Mouse (Mus musculus) ES-Bruce4 (cell line): Measurements from ENCODE around the gene Prrc2b. TPM values are rescaled to one million over a fixed set of nuclear protein-coding genes. Genes with fewer than 3 reads are reported as not detected.

Experiments used
- H3K27ac ChIP-seq: 2 replicates; pipeline ENCODE4 v1.5.1; 2012; ENCODE audit warnings: low read length, inconsistent platforms; ENCODE audit not compliant: insufficient read depth
- H3K27me3 ChIP-seq: 2 replicates; pipeline ENCODE4 v1.6.1; 2012; ENCODE audit warnings: mild to moderate bottlenecking, low read length, inconsistent platforms; ENCODE audit not compliant: control insufficient read depth, poor library complexity, insufficient read depth, severe bottlenecking
- H3K36me3 ChIP-seq: 2 replicates; pipeline ENCODE4 v1.6.1; 2012; ENCODE audit warnings: inconsistent platforms, mild to moderate bottlenecking, low read length, moderate library complexity; ENCODE audit not compliant: control insufficient read depth, poor library complexity, insufficient read depth, severe bottlenecking
- H3K4me1 ChIP-seq: one replicate; pipeline ENCODE4 v1.8.1; 2011; ENCODE audit warnings: low read length; ENCODE audit not compliant: control insufficient read depth, insufficient read depth
- H3K4me3 ChIP-seq: 2 replicates; pipeline ENCODE4 v1.5.1; 2011; ENCODE audit warnings: low read depth, mild to moderate bottlenecking, low read length
- H3K9ac ChIP-seq: 2 replicates; pipeline ENCODE4 v1.6.1; 2012; ENCODE audit warnings: low read depth, mild to moderate bottlenecking, inconsistent platforms; ENCODE audit not compliant: poor library complexity, severe bottlenecking
- H3K9me3 ChIP-seq: replicated peaks from 2 replicates; pipeline ENCODE4 v1.6.1; 2012; ENCODE audit warnings: mild to moderate bottlenecking, low read length, inconsistent platforms; ENCODE audit not compliant: control insufficient read depth, poor library complexity, insufficient read depth, severe bottlenecking
- CTCF ChIP-seq: IDR thresholded peaks from one replicate; pipeline ENCODE4 v1.8.1; 2011; ENCODE audit warnings: low read depth, low read length
- EP300 ChIP-seq: IDR thresholded peaks from 2 replicates; pipeline ENCODE4 v1.6.1; 2011; ENCODE audit warnings: low read depth, low read length; ENCODE audit not compliant: insufficient read depth
- POLR2A ChIP-seq: IDR thresholded peaks from one replicate; pipeline ENCODE4 v1.8.1; 2011; ENCODE audit warnings: low read length; ENCODE audit not compliant: insufficient read depth
- polyA plus RNA-seq: library from polyadenylated mRNA; stranded (reverse); fragments of >200 nt; gene quantifications from 2 replicates; pipeline ENCODE4 v1.2.4, GENCODE M21; 2011; ENCODE audit warnings: low read depth; ENCODE audit not compliant: missing spikeins, insufficient read depth, insufficient read length

Gene Prrc2b
- polyA plus RNA-seq, 1 experiment = 106 TPM

DNA sequence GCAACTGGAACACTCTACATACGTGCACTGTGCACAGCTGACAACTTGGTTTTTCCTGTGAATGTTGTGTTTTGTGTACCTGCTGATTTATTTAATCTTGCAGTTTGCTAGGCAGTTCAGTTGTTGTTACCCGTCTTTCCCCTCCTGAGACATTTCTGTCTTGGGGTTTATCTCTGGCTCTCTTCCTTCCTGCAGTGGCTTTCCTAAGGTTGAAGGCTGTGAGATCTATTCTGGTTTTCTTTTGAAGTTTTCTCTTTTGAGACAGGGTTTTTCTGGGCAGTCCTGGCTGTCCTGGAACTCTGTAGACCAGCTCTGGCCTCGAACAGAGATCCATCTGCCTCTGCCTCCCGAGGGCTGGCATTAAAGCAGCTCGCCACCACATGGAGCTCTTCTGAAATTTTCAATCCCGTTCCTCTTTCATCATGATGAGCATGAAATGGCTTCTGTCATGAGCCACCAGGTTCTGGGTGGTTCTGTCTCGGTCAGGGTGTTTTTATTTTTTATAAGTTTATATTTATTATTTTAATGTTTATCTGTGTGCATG, 4.2 kb downstream of the Prrc2b start:
- no peak for TF ChIP-seq EP300
- no peak for TF ChIP-seq POLR2A
- TF ChIP-seq CTCF = no peak
- H3K27ac ChIP-seq = no peak overlapping the region
- no peak overlapping the region for H3K4me3 ChIP-seq
- H3K9ac ChIP-seq = 0 out of 2 replicates have a peak overlapping the region, but pooled peaks have one; percentile 100
- H3K9me3 ChIP-seq = no peaks in the 10 kb centered on the region
- no peaks in the 10 kb centered on the region for H3K27me3 ChIP-seq
- H3K36me3 ChIP-seq = no peaks in the 10 kb centered on the region
- peaks cover 9% of the 10 kb centered on the region for H3K4me1 ChIP-seq

DNA sequence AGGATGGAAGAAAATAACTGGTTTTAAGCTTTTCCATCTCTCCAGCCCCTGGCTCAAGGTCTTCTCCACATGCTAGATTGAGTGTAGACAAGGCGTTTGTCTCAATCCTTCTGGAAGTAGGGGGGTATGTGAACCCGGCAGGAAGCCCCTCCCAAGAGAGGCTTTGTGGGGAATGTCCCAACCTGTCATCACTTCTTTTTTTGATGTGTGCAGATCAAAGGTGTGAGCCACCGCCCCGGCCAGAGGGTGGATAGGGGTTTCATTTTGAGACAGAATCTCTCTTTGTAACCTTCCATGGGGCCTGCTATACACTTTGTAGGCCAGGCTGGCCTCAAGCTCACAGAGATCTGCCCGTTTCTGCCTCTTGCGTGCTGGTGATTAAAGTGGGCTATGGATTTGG, 4.7 kb downstream of the Prrc2b start:
- H3K4me1 ChIP-seq = peaks cover 14% of the 10 kb centered on the region
- no peaks in the 10 kb centered on the region for H3K27me3 ChIP-seq
- H3K36me3 ChIP-seq = no peaks in the 10 kb centered on the region
- no peak overlapping the region for H3K9ac ChIP-seq
- TF ChIP-seq CTCF (no peak), POLR2A (no peak), EP300 (no peak)
- H3K27ac ChIP-seq = no peak overlapping the region
- no peak overlapping the region for H3K4me3 ChIP-seq
- no peaks in the 10 kb centered on the region for H3K9me3 ChIP-seq

DNA sequence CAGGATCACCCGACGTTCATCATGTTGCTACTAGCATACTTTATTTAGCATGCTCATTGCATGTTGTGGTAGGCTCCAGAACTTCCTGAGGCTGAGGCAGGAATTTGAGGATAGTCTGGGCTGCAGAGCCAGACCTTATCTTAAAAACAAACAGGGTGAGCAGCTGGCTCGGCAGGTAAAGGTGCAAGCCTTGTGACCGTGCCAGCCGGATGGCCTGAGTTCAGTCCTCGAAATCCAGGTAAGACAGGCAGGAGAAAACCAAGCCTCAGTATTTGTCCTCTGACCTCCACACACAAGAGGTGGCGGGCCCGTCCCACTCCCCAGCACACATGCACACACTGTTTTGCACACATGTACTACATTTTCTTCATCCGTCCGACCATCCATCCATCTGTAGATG, 5.8 kb downstream of the Prrc2b start:
- no peaks in the 10 kb centered on the region for H3K9me3 ChIP-seq
- H3K4me1 ChIP-seq = peaks cover 15% of the 10 kb centered on the region
- no peaks in the 10 kb centered on the region for H3K27me3 ChIP-seq
- H3K4me3 ChIP-seq = peak overlapping the region; percentile 10
- no peak for TF ChIP-seq EP300
- no peak for TF ChIP-seq CTCF
- TF ChIP-seq POLR2A = no peak
- H3K9ac ChIP-seq = no peak overlapping the region
- no peaks in the 10 kb centered on the region for H3K36me3 ChIP-seq
- H3K27ac ChIP-seq = peak overlapping the region; percentile 49

DNA sequence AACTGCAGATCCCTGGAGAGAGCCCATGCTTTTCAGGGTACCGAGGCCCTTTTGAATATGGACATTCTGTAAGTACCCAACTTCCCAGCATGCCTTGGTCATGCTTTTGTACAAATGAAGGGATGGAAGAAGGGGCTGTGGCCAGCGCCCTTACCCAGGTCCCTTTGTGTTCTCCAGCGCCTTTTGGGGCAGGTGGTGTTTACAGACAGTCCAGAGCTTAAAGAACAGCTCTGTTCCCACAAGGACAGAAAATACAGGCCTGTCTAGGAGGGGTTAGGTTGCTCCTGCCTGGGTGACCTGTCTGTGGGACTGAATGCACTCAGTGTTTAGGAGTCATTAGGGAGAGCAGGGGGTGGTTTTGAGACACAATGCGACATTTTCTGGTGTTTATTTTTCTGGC, 6.4 kb downstream of the Prrc2b start:
- Histone ChIP-seq H3K36me3 (no peaks in the 10 kb centered on the region), H3K4me3 (no peak overlapping the region), H3K27me3 (no peaks in the 10 kb centered on the region), H3K9ac (peak overlapping the region; percentile 18; the same call in 1 of the 2 replicates), H3K9me3 (no peaks in the 10 kb centered on the region), H3K27ac (peak overlapping the region; percentile 49), H3K4me1 (peaks cover 15% of the 10 kb centered on the region)
- TF ChIP-seq CTCF = no peak
- TF ChIP-seq EP300 = peak; percentile 51; the same call in 1 of the 2 replicates

DNA sequence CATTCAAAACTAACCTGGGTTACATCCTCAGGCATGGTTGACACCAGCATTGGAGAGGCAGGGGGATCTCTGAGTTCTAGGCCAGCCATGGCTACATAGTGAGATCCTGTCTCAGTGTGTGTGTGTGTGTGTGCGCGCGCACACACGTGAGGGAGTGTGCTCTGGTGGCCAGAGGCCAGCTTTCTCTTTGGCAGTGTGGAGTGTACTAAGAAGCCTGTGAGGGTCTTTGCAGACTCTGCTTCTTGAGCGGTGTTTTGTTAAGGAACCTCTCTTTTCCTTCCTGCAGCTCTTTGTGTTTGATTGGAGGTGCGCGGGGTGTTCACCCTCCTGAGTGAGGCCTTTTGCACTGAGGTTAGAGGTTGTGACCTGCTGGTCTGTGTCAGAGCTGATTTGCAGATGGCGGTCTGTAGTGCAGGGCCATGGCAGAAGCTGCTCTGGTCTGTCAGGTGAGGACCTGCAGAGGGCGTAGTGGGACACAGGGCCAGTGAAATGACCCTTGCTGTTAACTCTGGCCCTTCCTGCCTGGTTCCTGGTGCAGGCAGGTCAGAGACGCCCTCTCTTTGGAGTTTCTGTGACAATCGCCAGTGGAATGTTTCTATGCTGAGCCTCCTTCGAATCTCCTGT, 7.8 kb downstream of the Prrc2b start:
- no peaks in the 10 kb centered on the region for H3K36me3 ChIP-seq
- peaks cover 12% of the 10 kb centered on the region for H3K4me1 ChIP-seq
- peak overlapping the region; percentile 51 for H3K27ac ChIP-seq
- H3K9me3 ChIP-seq = no peaks in the 10 kb centered on the region
- H3K27me3 ChIP-seq = no peaks in the 10 kb centered on the region
- peak overlapping the region; percentile 13; the same call in 1 of the 2 replicates for H3K4me3 ChIP-seq
- H3K9ac ChIP-seq = peak overlapping the region; percentile 25
- no peak for TF ChIP-seq EP300
- TF ChIP-seq CTCF = peak; percentile 83

DNA sequence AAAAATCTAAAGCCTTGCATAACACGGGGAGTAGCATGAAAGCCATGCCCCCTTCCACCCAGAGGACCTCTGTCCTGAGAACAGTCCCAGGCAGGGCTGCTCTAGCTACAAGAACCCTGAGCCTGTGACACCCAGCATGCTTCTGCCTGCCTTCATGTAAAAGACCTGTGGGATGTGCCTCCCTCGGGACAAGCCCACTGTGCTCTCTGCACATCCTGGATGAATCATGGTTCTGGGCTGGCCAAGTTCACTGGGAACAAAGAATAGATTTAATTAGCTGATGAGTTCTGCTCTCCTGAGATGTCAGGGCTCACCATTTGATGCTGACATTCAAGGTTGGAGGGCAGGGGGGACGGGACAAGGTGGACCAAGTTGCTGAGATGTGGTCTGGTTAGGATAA, 9.6 kb downstream of the Prrc2b start:
- Histone ChIP-seq H3K27me3 (no peaks in the 10 kb centered on the region), H3K4me1 (peaks cover 9% of the 10 kb centered on the region), H3K36me3 (no peaks in the 10 kb centered on the region), H3K9ac (0 out of 2 replicates have a peak overlapping the region, but pooled peaks have one; percentile 25), H3K4me3 (no peak overlapping the region), H3K27ac (peak overlapping the region; percentile 55), H3K9me3 (no peaks in the 10 kb centered on the region)
- no peak for TF ChIP-seq CTCF
- no peak for TF ChIP-seq POLR2A
- TF ChIP-seq EP300 = no peak
